Mouse (Mus musculus) cerebellum, adult 2 months (tissue): Measurements from ENCODE around the gene Wdtc1.

ENCODE experiments used
- CTCF ChIP-seq: fragments of 200-500 bp; IDR thresholded peaks from 2 replicates; pipeline ENCODE4 v1.5.1; 2011; ENCODE audit warnings: low read depth, mild to moderate bottlenecking, control low read depth, low read length, moderate library complexity, borderline replicate concordance; ENCODE audit not compliant: insufficient read depth
- POLR2A ChIP-seq: fragments of 200-500 bp; IDR thresholded peaks from 2 replicates; pipeline ENCODE4 v1.6.1; 2011; ENCODE audit warnings: low read length, control low read depth, borderline replicate concordance; ENCODE audit not compliant: insufficient read depth

DNA sequence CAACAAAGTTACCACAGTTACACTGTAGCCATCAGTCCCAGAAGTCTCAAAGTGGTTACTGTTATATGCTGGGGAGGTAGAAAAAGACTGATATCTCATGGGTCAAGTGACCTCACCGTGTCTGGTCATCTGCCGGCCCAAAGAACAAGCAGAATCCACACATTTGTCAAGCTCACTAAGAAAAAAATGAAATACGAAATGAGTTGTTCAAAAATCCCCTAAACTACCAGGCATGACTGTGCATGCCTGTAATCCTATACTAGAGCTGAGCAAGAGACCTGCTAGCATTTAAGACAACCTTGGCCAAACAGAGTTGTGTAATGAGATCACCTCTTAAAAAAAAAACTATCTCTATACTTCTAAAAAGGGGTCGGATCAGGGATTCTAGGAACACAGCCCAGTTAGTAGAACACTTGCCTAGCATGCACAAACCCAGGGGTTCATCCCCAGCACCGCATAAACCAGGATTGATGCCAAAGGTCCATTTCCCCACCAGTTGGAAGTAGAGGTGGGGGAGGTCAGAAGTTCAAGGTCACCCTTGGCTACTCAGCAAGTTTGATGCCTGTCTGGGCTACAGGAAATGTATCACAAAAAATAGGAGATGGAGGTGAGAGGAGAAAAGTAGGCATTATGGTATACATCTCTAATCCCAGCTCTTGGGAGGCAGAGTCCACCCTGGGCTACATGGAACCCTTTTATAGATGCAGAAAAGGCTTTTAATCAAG, 5.1 kb downstream of the Wdtc1 start:
- TF ChIP-seq CTCF (no peak), POLR2A (no peak)
